Mouse (Mus musculus) limb, embryonic 15.5 days (tissue): ENCODE data around the gene Ranbp3l. TPM values are rescaled to one million over a fixed set of nuclear protein-coding genes. Genes with fewer than 3 reads are reported as not detected.
A peak's percentile ranks its signal among the peaks of the same experiment; 100 is the strongest.

Experiments
- ATAC-seq: fragments of 200-750 bp; cut with Nextera tagmentation; 2 replicates; pipeline ENCODE4 v1.8.0; 2017; ENCODE audit warnings: low read depth, moderate TSS enrichment; ENCODE audit not compliant: insufficient number of reproducible peaks, low FRiP score, low TSS enrichment
- H3K27ac ChIP-seq: fragments of 300-500 bp; sonication (generic); 2 replicates; pipeline ENCODE4 v1.5.1; 2015; ENCODE audit warnings: moderate library complexity, mild to moderate bottlenecking, inconsistent platforms
- H3K27me3 ChIP-seq: fragments of 300-500 bp; sonication (generic); 2 replicates; pipeline ENCODE4 v1.6.1; 2015; ENCODE audit warnings: inconsistent platforms
- H3K36me3 ChIP-seq: fragments of 300-500 bp; sonication (generic); 2 replicates; pipeline ENCODE4 v1.6.1; 2015; ENCODE audit warnings: inconsistent platforms
- H3K4me1 ChIP-seq: fragments of 300-500 bp; sonication (generic); 2 replicates; pipeline ENCODE4 v1.6.1; 2015; ENCODE audit warnings: inconsistent platforms
- H3K4me2 ChIP-seq: fragments of 300-500 bp; sonication (generic); 2 replicates; pipeline ENCODE4 v1.6.1; 2015; ENCODE audit warnings: mild to moderate bottlenecking, inconsistent platforms
- H3K4me3 ChIP-seq: fragments of 300-500 bp; sonication (generic); 2 replicates; pipeline ENCODE4 v1.5.1; 2015; ENCODE audit warnings: mild to moderate bottlenecking, inconsistent platforms
- H3K9ac ChIP-seq: fragments of 300-500 bp; sonication (generic); 2 replicates; pipeline ENCODE4 v1.6.1; 2015; ENCODE audit warnings: inconsistent platforms
- H3K9me3 ChIP-seq: fragments of 300-500 bp; sonication (generic); 2 replicates; pipeline ENCODE4 v1.6.1; 2016; ENCODE audit warnings: inconsistent platforms
- WGBS: fragments of 180-500 bp; shearing (Covaris S2); methylation state at CpG from one replicate; pipeline ENCODE4 v1.1.7; 2015; 5-methylcytosine and 5-hydroxymethylcytosine counted together
- polyA plus RNA-seq: library from polyadenylated mRNA; unstranded; fragments of >200 nt; fragmentation: Nextera tagmentation; extraction: Ambion mirVana; gene quantifications from 2 replicates; pipeline ENCODE4 v1.2.1, GENCODE M21; 2015

Gene Ranbp3l
- polyA plus RNA-seq, 1 experiment from 2014 or later = 0.91 TPM

GRCm38 (mm10) chr15:9082753-9083152 lies 115.0 kb downstream of the Ranbp3l start:
- no peak overlapping the region for H3K4me3 ChIP-seq
- H3K4me1 ChIP-seq = peaks cover 5% of the 10 kb centered on the region; the same call in 1 of the 2 replicates
- H3K36me3 ChIP-seq = peaks cover 9% of the 10 kb centered on the region
- H3K9ac ChIP-seq = no peak overlapping the region
- no peak for ATAC-seq
- H3K27ac ChIP-seq = no peak overlapping the region
- 85% methylated on average over 9 of the region's 9 CpGs for WGBS
- H3K4me2 ChIP-seq = no peak overlapping the region
- no peaks in the 10 kb centered on the region for H3K9me3 ChIP-seq
- H3K27me3 ChIP-seq = no peaks in the 10 kb centered on the region

- Histone ChIP-seq H3K9me3 (no peaks in the 10 kb centered on the region), H3K27me3 (no peaks in the 10 kb centered on the region), H3K27ac (no peak overlapping the region), H3K4me2 (no peak overlapping the region), H3K4me1 (no peaks in the 10 kb centered on the region), H3K4me3 (no peak overlapping the region), H3K9ac (no peak overlapping the region), H3K36me3 (peaks cover 14% of the 10 kb centered on the region)
- WGBS = 78% methylated on average over 11 of the region's 11 CpGs
- no peak for ATAC-seq
Observed at GRCm38 (mm10) chr15:9086813-9087212, 119.1 kb downstream of the Ranbp3l start.

GRCm38 (mm10) chr15:9087421-9087820 lies 119.7 kb downstream of the Ranbp3l start:
- ATAC-seq = no peak
- peaks cover 15% of the 10 kb centered on the region for H3K36me3 ChIP-seq
- H3K27ac ChIP-seq = no peak overlapping the region
- no peak overlapping the region for H3K9ac ChIP-seq
- no peaks in the 10 kb centered on the region for H3K27me3 ChIP-seq
- 75% methylated on average over 5 of the region's 5 CpGs for WGBS
- no peaks in the 10 kb centered on the region for H3K9me3 ChIP-seq
- no peaks in the 10 kb centered on the region for H3K4me1 ChIP-seq
- H3K4me3 ChIP-seq = no peak overlapping the region
- H3K4me2 ChIP-seq = no peak overlapping the region

- no peaks in the 10 kb centered on the region for H3K9me3 ChIP-seq
- no peak overlapping the region for H3K4me3 ChIP-seq
- no peak overlapping the region for H3K27ac ChIP-seq
- H3K27me3 ChIP-seq = no peaks in the 10 kb centered on the region
- 87% methylated on average over 17 of the region's 17 CpGs for WGBS
- peaks cover 20% of the 10 kb centered on the region for H3K36me3 ChIP-seq
- no peak for ATAC-seq
- no peak overlapping the region for H3K9ac ChIP-seq
- no peaks in the 10 kb centered on the region for H3K4me1 ChIP-seq
- no peak overlapping the region for H3K4me2 ChIP-seq
Observed at GRCm38 (mm10) chr15:9087895-9088682, 120.3 kb downstream of the Ranbp3l start.

GRCm38 (mm10) chr15:9088683-9089072 lies 120.9 kb downstream of the Ranbp3l start:
- H3K9me3 ChIP-seq = no peaks in the 10 kb centered on the region
- no peak overlapping the region for H3K27ac ChIP-seq
- ATAC-seq = no peak
- WGBS = 70% methylated on average over 8 of the region's 8 CpGs
- H3K4me2 ChIP-seq = no peak overlapping the region
- H3K4me1 ChIP-seq = no peaks in the 10 kb centered on the region
- H3K36me3 ChIP-seq = peaks cover 26% of the 10 kb centered on the region
- no peak overlapping the region for H3K4me3 ChIP-seq
- no peaks in the 10 kb centered on the region for H3K27me3 ChIP-seq
- no peak overlapping the region for H3K9ac ChIP-seq

- H3K9ac ChIP-seq = no peak overlapping the region
- no peaks in the 10 kb centered on the region for H3K9me3 ChIP-seq
- no peak overlapping the region for H3K4me3 ChIP-seq
- no peaks in the 10 kb centered on the region; the same call in 1 of the 2 replicates for H3K4me1 ChIP-seq
- 48% methylated on average over 2 of the region's 2 CpGs for WGBS
- H3K27me3 ChIP-seq = no peaks in the 10 kb centered on the region
- ATAC-seq = no peak
- peaks cover 29% of the 10 kb centered on the region for H3K36me3 ChIP-seq
- H3K4me2 ChIP-seq = no peak overlapping the region
- H3K27ac ChIP-seq = no peak overlapping the region
Observed at GRCm38 (mm10) chr15:9089136-9089720, 121.5 kb downstream of the Ranbp3l start.

GRCm38 (mm10) chr15:9090662-9091061 lies 122.9 kb downstream of the Ranbp3l start:
- Histone ChIP-seq H3K27ac (no peak overlapping the region), H3K9me3 (no peaks in the 10 kb centered on the region), H3K4me3 (no peak overlapping the region), H3K27me3 (no peaks in the 10 kb centered on the region), H3K36me3 (peaks cover 36% of the 10 kb centered on the region), H3K4me1 (peaks cover 5% of the 10 kb centered on the region; the same call in 1 of the 2 replicates), H3K9ac (no peak overlapping the region), H3K4me2 (no peak overlapping the region)
- WGBS = 91% methylated on average over 5 of the region's 5 CpGs
- no peak for ATAC-seq

- Histone ChIP-seq H3K9me3 (no peaks in the 10 kb centered on the region), H3K27me3 (no peaks in the 10 kb centered on the region), H3K9ac (no peak overlapping the region), H3K4me2 (no peak overlapping the region), H3K4me3 (no peak overlapping the region), H3K36me3 (peaks cover 34% of the 10 kb centered on the region), H3K27ac (no peak overlapping the region), H3K4me1 (peaks cover 5% of the 10 kb centered on the region; the same call in 1 of the 2 replicates)
- peak; percentile 44; the same call in 1 of the 2 replicates for ATAC-seq
- 74% methylated on average over 11 of the region's 11 CpGs for WGBS
Observed at GRCm38 (mm10) chr15:9093598-9094365, 126.0 kb downstream of the Ranbp3l start.

- H3K9me3 ChIP-seq = no peaks in the 10 kb centered on the region
- peaks cover 34% of the 10 kb centered on the region for H3K36me3 ChIP-seq
- peaks cover 5% of the 10 kb centered on the region; the same call in 1 of the 2 replicates for H3K4me1 ChIP-seq
- no peak overlapping the region for H3K27ac ChIP-seq
- peak; percentile 19; the same call in 1 of the 2 replicates for ATAC-seq
- no peak overlapping the region for H3K9ac ChIP-seq
- no peak overlapping the region for H3K4me3 ChIP-seq
- H3K4me2 ChIP-seq = no peak overlapping the region
- H3K27me3 ChIP-seq = no peaks in the 10 kb centered on the region
- WGBS = 26% methylated on average over 13 of the region's 13 CpGs
Observed at GRCm38 (mm10) chr15:9094366-9094750, 126.6 kb downstream of the Ranbp3l start.

- Histone ChIP-seq H3K4me1 (peaks cover 5% of the 10 kb centered on the region; the same call in 1 of the 2 replicates), H3K4me2 (no peak overlapping the region), H3K4me3 (no peak overlapping the region), H3K27me3 (no peaks in the 10 kb centered on the region), H3K36me3 (peaks cover 50% of the 10 kb centered on the region), H3K9me3 (no peaks in the 10 kb centered on the region), H3K27ac (no peak overlapping the region), H3K9ac (no peak overlapping the region)
- WGBS = 94% methylated on average over 4 of the region's 4 CpGs
- no peak for ATAC-seq
Observed at GRCm38 (mm10) chr15:9096865-9097264, 129.1 kb downstream of the Ranbp3l start.

- no peaks in the 10 kb centered on the region for H3K9me3 ChIP-seq
- H3K9ac ChIP-seq = no peak overlapping the region
- no peaks in the 10 kb centered on the region for H3K27me3 ChIP-seq
- no peak overlapping the region for H3K4me2 ChIP-seq
- H3K4me3 ChIP-seq = no peak overlapping the region
- peaks cover 46% of the 10 kb centered on the region for H3K36me3 ChIP-seq
- H3K27ac ChIP-seq = no peak overlapping the region
- no peak for ATAC-seq
- no peaks in the 10 kb centered on the region for H3K4me1 ChIP-seq
- WGBS = 94% methylated on average over 10 of the region's 10 CpGs
Observed at GRCm38 (mm10) chr15:9100446-9101077, 132.8 kb downstream of the Ranbp3l start.
